Mouse (Mus musculus) T-cell, adult 2 months (primary cell): ENCODE results near the gene Cd27.

Experiments used
- DNase-seq: peaks from one replicate; pipeline ENCODE4 v3.0.0; 2022; ENCODE audit warnings: low spot score

Cd27 gene

GRCm38 (mm10) chr6:125213715-125214114, 23.1 kb downstream of the Cd27 start:
- no peak for DNase-seq

GRCm38 (mm10) chr6:125213129-125213528, 23.7 kb downstream of the Cd27 start:
- no peak for DNase-seq

- DNase-seq, result no peak
These were observed 24.2 kb downstream of the Cd27 start for GRCm38 (mm10) chr6:125212621-125213020.

- no peak for DNase-seq
These were observed 26.4 kb downstream of the Cd27 start for GRCm38 (mm10) chr6:125210436-125210835.

- no peak for DNase-seq
These were observed 39.6 kb downstream of the Cd27 start for GRCm38 (mm10) chr6:125197166-125197565.

- DNase-seq, result no peak
These were observed 40.5 kb downstream of the Cd27 start for GRCm38 (mm10) chr6:125196301-125196700.

GRCm38 (mm10) chr6:125195541-125196075, 41.2 kb downstream of the Cd27 start:
- DNase-seq, result no peak

GRCm38 (mm10) chr6:125193390-125193789, 43.4 kb downstream of the Cd27 start:
- no peak for DNase-seq

- DNase-seq, result no peak
These were observed 44.0 kb downstream of the Cd27 start for GRCm38 (mm10) chr6:125192841-125193240.

GRCm38 (mm10) chr6:125192016-125192714, 44.6 kb downstream of the Cd27 start:
- DNase-seq, result peak; percentile 85

- DNase-seq, result peak; percentile 96
These were observed 45.3 kb downstream of the Cd27 start, which contains the start of the genes Ncapd2 and Mrpl51 for GRCm38 (mm10) chr6:125191332-125192015. Gene Ncapd2 (minus strand): TSS chr6:125191701. Gene Mrpl51 (plus strand): TSS chr6:125191801.

- DNase-seq, result no peak
These were observed 46.0 kb downstream of the Cd27 start for GRCm38 (mm10) chr6:125190816-125191215.

GRCm38 (mm10) chr6:125186203-125186602, 50.6 kb downstream of the Cd27 start:
- DNase-seq, result no peak
